14 mouse cellular contexts compared by ENCODE assay signal in genomic region chr7:78793895-78794570, GRCm38 (mm10). TPM values are rescaled to one million over a fixed set of nuclear protein-coding genes. Genes with fewer than 3 reads are reported as not detected.
DNase-seq lines count a peak whose midpoint lies in the region; ATAC-seq lines count a peak whose summit lies in the region.
"Had no signal": no experiment of that assay in that cellular context is flagged by ENCODE, and none has a peak within 500 bp of the region (broad histone marks: within the 10 kb centered on the region; RNA-seq: fewer than 3 reads in every experiment).

No protein-coding gene starts in this region.

- ATAC-seq in embryonic facial prominence, embryonic 13.5 days (ENCODE audit: insufficient number of reproducible peaks, insufficient read depth, low FRiP score, low TSS enrichment, low read depth): no peak
- ATAC-seq in embryonic facial prominence, embryonic 14.5 days (ENCODE audit: low read depth): no peak
- ATAC-seq in megakaryocyte, adult 5-6 weeks (ENCODE audit: poor library complexity, severe bottlenecking): peak; percentile 64

- peak overlapping the region; percentile 49; the same call in 1 of the 2 replicates for H3K27ac ChIP-seq in embryonic facial prominence, embryonic 13.5 days
- H3K27ac ChIP-seq in embryonic facial prominence, embryonic 10.5 days (replicated peaks): no peak overlapping the region
- H3K27ac ChIP-seq in embryonic facial prominence, embryonic 14.5 days (replicated peaks; ENCODE audit: low read depth, low read length): 0 out of 2 replicates have a peak overlapping the region, but pooled peaks have one; percentile 17
- no peak overlapping the region for H3K27ac ChIP-seq in limb, embryonic 10.5 days
- H3K27ac ChIP-seq: forebrain, embryonic 10.5 days; hindbrain, embryonic 12.5 days; stomach, embryonic 15.5 days had no signal

- H3K9me3 ChIP-seq in embryonic facial prominence, embryonic 13.5 days: no peaks in the 10 kb centered on the region
- H3K9me3 ChIP-seq in embryonic facial prominence, embryonic 10.5 days: no peaks in the 10 kb centered on the region
- H3K9me3 ChIP-seq in embryonic facial prominence, embryonic 14.5 days (ENCODE audit: control insufficient read depth, low read length): no peaks in the 10 kb centered on the region
- no peaks in the 10 kb centered on the region for H3K9me3 ChIP-seq in limb, embryonic 10.5 days (replicated peaks)
- H3K9me3 ChIP-seq: forebrain, embryonic 10.5 days; hindbrain, embryonic 12.5 days; stomach, embryonic 15.5 days had no signal

- H3K4me1 ChIP-seq in embryonic facial prominence, embryonic 13.5 days: peaks cover 14% of the 10 kb centered on the region
- H3K4me1 ChIP-seq in embryonic facial prominence, embryonic 10.5 days: 0 out of 2 replicates have a peak, but pooled peaks cover 2% of the 10 kb centered on the region
- no peaks in the 10 kb centered on the region for H3K4me1 ChIP-seq in embryonic facial prominence, embryonic 14.5 days (ENCODE audit: control insufficient read depth, insufficient read depth, low read length)
- H3K4me1 ChIP-seq in limb, embryonic 10.5 days: no peaks in the 10 kb centered on the region
- H3K4me1 ChIP-seq: stomach, embryonic 15.5 days had no signal

- peaks cover 39% of the 10 kb centered on the region for H3K36me3 ChIP-seq in embryonic facial prominence, embryonic 13.5 days
- H3K36me3 ChIP-seq in embryonic facial prominence, embryonic 10.5 days (replicated peaks): peaks cover 47% of the 10 kb centered on the region
- H3K36me3 ChIP-seq in embryonic facial prominence, embryonic 14.5 days (ENCODE audit: control insufficient read depth, insufficient read depth, low read length): peaks cover 40% of the 10 kb centered on the region
- peaks cover 47% of the 10 kb centered on the region for H3K36me3 ChIP-seq in limb, embryonic 10.5 days

- H3K4me3 ChIP-seq in embryonic facial prominence, embryonic 13.5 days: no peak overlapping the region
- H3K4me3 ChIP-seq in embryonic facial prominence, embryonic 10.5 days: no peak overlapping the region
- no peak overlapping the region for H3K4me3 ChIP-seq in embryonic facial prominence, embryonic 14.5 days (ENCODE audit: low read depth, low read length)
- H3K4me3 ChIP-seq in limb, embryonic 10.5 days: no peak overlapping the region
- H3K4me3 ChIP-seq: forebrain, embryonic 10.5 days; hindbrain, embryonic 12.5 days; stomach, embryonic 15.5 days had no signal

- H3K27me3 ChIP-seq in embryonic facial prominence, embryonic 13.5 days: no peaks in the 10 kb centered on the region
- H3K27me3 ChIP-seq in embryonic facial prominence, embryonic 10.5 days (replicated peaks; ENCODE audit: low read depth, poor library complexity, severe bottlenecking): no peaks in the 10 kb centered on the region
- no peaks in the 10 kb centered on the region for H3K27me3 ChIP-seq in embryonic facial prominence, embryonic 14.5 days (replicated peaks; ENCODE audit: control insufficient read depth, insufficient read depth, low read length)
- H3K27me3 ChIP-seq in limb, embryonic 10.5 days (ENCODE audit: low read depth, poor library complexity, severe bottlenecking): no peaks in the 10 kb centered on the region
- H3K27me3 ChIP-seq: hindbrain, embryonic 12.5 days; stomach, embryonic 15.5 days had no signal

- WGBS in embryonic facial prominence, embryonic 13.5 days: 79% methylated on average over 13 of the region's 13 CpGs
- WGBS in embryonic facial prominence, embryonic 10.5 days: 91% methylated on average over 13 of the region's 13 CpGs
- 73% methylated on average over 13 of the region's 13 CpGs for WGBS in embryonic facial prominence, embryonic 14.5 days
- 91% methylated on average over 13 of the region's 13 CpGs for WGBS in limb, embryonic 10.5 days

- H3K4me2 ChIP-seq in embryonic facial prominence, embryonic 13.5 days: no peak overlapping the region
- no peak overlapping the region for H3K4me2 ChIP-seq in embryonic facial prominence, embryonic 14.5 days (ENCODE audit: low read depth, low read length)
- H3K4me2 ChIP-seq: hindbrain, embryonic 12.5 days; stomach, embryonic 15.5 days had no signal

- H3K9ac ChIP-seq in embryonic facial prominence, embryonic 13.5 days: no peak overlapping the region
- H3K9ac ChIP-seq in embryonic facial prominence, embryonic 14.5 days (ENCODE audit: low read depth, low read length): no peak overlapping the region
- H3K9ac ChIP-seq: hindbrain, embryonic 12.5 days; stomach, embryonic 15.5 days had no signal

- no peak for DNase-seq in embryonic facial prominence, embryonic 10.5 days (ENCODE audit: low spot score)
- peak; percentile 33 for DNase-seq in 416B (ENCODE audit: low read depth)
- DNase-seq in embryonic facial prominence, embryonic 14.5 days (ENCODE audit: low spot score): no peak
- DNase-seq in limb, embryonic 10.5 days (ENCODE audit: low spot score): no peak
- no peak for DNase-seq in kidney, postnatal 4 days
- DNase-seq in layer of hippocampus, adult 9-11 months: no peak
- DNase-seq: kidney, adult 8-10 months; lung, postnatal 4 days; right cerebral cortex, postnatal 4 days had no signal

RNA-seq across cellular contexts. Expression of gene Mrpl46, which starts 10.7 kb away (rescaled TPM):
- 56.6 and 60.0 TPM in 2 replicates for polyA plus RNA-seq in embryonic facial prominence, embryonic 13.5 days (2015; fragmentation: Nextera tagmentation; extraction: Ambion mirVana)
- 80.8 and 86.5 TPM in 2 replicates for polyA plus RNA-seq in embryonic facial prominence, embryonic 10.5 days (2016; fragmentation: Nextera tagmentation; extraction: Ambion mirVana)
- polyA plus RNA-seq in embryonic facial prominence, embryonic 14.5 days (2014; fragmentation: Nextera tagmentation; extraction: Ambion mirVana): 57.3 and 57.5 TPM in 2 replicates
- 20.6 and 32.0 TPM in 2 replicates for total RNA-seq in megakaryocyte, adult 5-6 weeks (2015)
- total RNA-seq in megakaryocyte, adult 5-6 weeks (2017): 29.3 TPM in 2 replicates
- 85.4 and 96.4 TPM in 2 replicates for polyA plus RNA-seq in limb, embryonic 10.5 days (2016; fragmentation: Nextera tagmentation; extraction: Ambion mirVana)

RNA-seq across cellular contexts. Expression of gene Mrps11, which starts 11.1 kb away (rescaled TPM):
- polyA plus RNA-seq in embryonic facial prominence, embryonic 13.5 days (2015; fragmentation: Nextera tagmentation; extraction: Ambion mirVana): 90.1 and 90.6 TPM in 2 replicates
- polyA plus RNA-seq in embryonic facial prominence, embryonic 10.5 days (2016; fragmentation: Nextera tagmentation; extraction: Ambion mirVana): 89.5 and 93.4 TPM in 2 replicates
- polyA plus RNA-seq in embryonic facial prominence, embryonic 14.5 days (2014; fragmentation: Nextera tagmentation; extraction: Ambion mirVana): 59.2 and 66.2 TPM in 2 replicates
- total RNA-seq in megakaryocyte, adult 5-6 weeks (2015): 21.8 and 24.9 TPM in 2 replicates
- total RNA-seq in megakaryocyte, adult 5-6 weeks (2017): 33.7 and 45.6 TPM in 2 replicates
- polyA plus RNA-seq in limb, embryonic 10.5 days (2016; fragmentation: Nextera tagmentation; extraction: Ambion mirVana): 92.4 and 99.7 TPM in 2 replicates

RNA-seq across cellular contexts. Expression of gene Det1, which starts 53.0 kb away (rescaled TPM):
- 21.5 and 22.4 TPM in 2 replicates for polyA plus RNA-seq in embryonic facial prominence, embryonic 13.5 days (2015; fragmentation: Nextera tagmentation; extraction: Ambion mirVana)
- 20.9 and 23.0 TPM in 2 replicates for polyA plus RNA-seq in embryonic facial prominence, embryonic 10.5 days (2016; fragmentation: Nextera tagmentation; extraction: Ambion mirVana)
- 15.6 and 17.7 TPM in 2 replicates for polyA plus RNA-seq in embryonic facial prominence, embryonic 14.5 days (2014; fragmentation: Nextera tagmentation; extraction: Ambion mirVana)
- 10.6 and 10.7 TPM in 2 replicates for total RNA-seq in megakaryocyte, adult 5-6 weeks (2015)
- total RNA-seq in megakaryocyte, adult 5-6 weeks (2017): 7.2 and 9.3 TPM in 2 replicates
- polyA plus RNA-seq in limb, embryonic 10.5 days (2016; fragmentation: Nextera tagmentation; extraction: Ambion mirVana): 21.0 and 23.5 TPM in 2 replicates

RNA-seq across cellular contexts. Expression of gene Ntrk3, which starts 56.2 kb away (rescaled TPM):
- polyA plus RNA-seq in embryonic facial prominence, embryonic 13.5 days (2015; fragmentation: Nextera tagmentation; extraction: Ambion mirVana): 1.7 and 2.1 TPM in 2 replicates
- polyA plus RNA-seq in embryonic facial prominence, embryonic 10.5 days (2016; fragmentation: Nextera tagmentation; extraction: Ambion mirVana): 1.8 and 1.9 TPM in 2 replicates
- polyA plus RNA-seq in embryonic facial prominence, embryonic 14.5 days (2014; fragmentation: Nextera tagmentation; extraction: Ambion mirVana): 8.2 and 10.5 TPM in 2 replicates
- not detected in 2 replicates for total RNA-seq in megakaryocyte, adult 5-6 weeks (2015)
- not detected in 2 replicates for total RNA-seq in megakaryocyte, adult 5-6 weeks (2017)
- polyA plus RNA-seq in limb, embryonic 10.5 days (2016; fragmentation: Nextera tagmentation; extraction: Ambion mirVana): 0.16 and 0.36 TPM in 2 replicates

Comparison
In these comparisons a context has a peak if more than half of its experiments do, and no peak if none do; other contexts are left out.
1. H3K27ac ChIP-seq: peak in embryonic facial prominence, embryonic 13.5 days (single experiment) and embryonic facial prominence, embryonic 14.5 days (single experiment); none in embryonic facial prominence, embryonic 10.5 days (single experiment) and limb, embryonic 10.5 days (single experiment).